In genomic region chr17:33773426-33773825, GRCm38 (mm10) we compare ENCODE assay signal across 23 mouse cellular contexts.
"Had no signal": no experiment of that assay in that cellular context is flagged by ENCODE, and none has a peak within 500 bp of the region (broad histone marks: within the 10 kb centered on the region; RNA-seq: fewer than 3 reads in every experiment).

No protein-coding gene starts in this region.

- H3K4me3 ChIP-seq: lung, embryonic 15.5 days; megakaryocyte, embryonic 14.5 days; midbrain, embryonic 13.5 days; myocyte; neural tube, embryonic 13.5 days; neural tube, embryonic 15.5 days; stomach, embryonic 15.5 days had no signal

- ATAC-seq: lung, postnatal 0 days; midbrain, embryonic 13.5 days; midbrain, embryonic 16.5 days had no signal

- H3K4me2 ChIP-seq: lung, embryonic 15.5 days; midbrain, embryonic 11.5 days; midbrain, embryonic 13.5 days; neural tube, embryonic 13.5 days; neural tube, embryonic 15.5 days; stomach, embryonic 15.5 days had no signal

- H3K9ac ChIP-seq: liver, postnatal 0 days; lung, embryonic 15.5 days; midbrain, embryonic 13.5 days; neural tube, embryonic 13.5 days; neural tube, embryonic 15.5 days; stomach, embryonic 15.5 days had no signal

- H3K27me3 ChIP-seq: lung, embryonic 15.5 days; megakaryocyte, embryonic 14.5 days; midbrain, embryonic 13.5 days; neural tube, embryonic 13.5 days; neural tube, embryonic 15.5 days; stomach, embryonic 15.5 days had no signal

- H3K27ac ChIP-seq: lung, embryonic 15.5 days; macrophage; midbrain, embryonic 13.5 days; neural tube, embryonic 13.5 days; neural tube, embryonic 15.5 days; stomach, embryonic 15.5 days; stomach, postnatal 0 days had no signal

- H3K9me3 ChIP-seq: lung, embryonic 15.5 days; megakaryocyte, embryonic 14.5 days; midbrain, embryonic 13.5 days; neural tube, embryonic 13.5 days; neural tube, embryonic 15.5 days; stomach, embryonic 15.5 days had no signal

- DNase-seq: liver, postnatal 0 days; lung, adult 2 months; lung, postnatal 14 days; lung, postnatal 36 days; retina, postnatal 1 day; right cerebral cortex, adult 18-20 months; right cerebral cortex, postnatal 25 days; right cerebral cortex, postnatal 4 days; thymus, adult 2 months; thymus, postnatal 25 days; thymus, postnatal 4 days had no signal

- H3K4me1 ChIP-seq: midbrain, embryonic 13.5 days had no signal

- H3K36me3 ChIP-seq: midbrain, embryonic 13.5 days; neural tube, embryonic 15.5 days had no signal
